Mouse (Mus musculus) cerebellum, adult 2 months (tissue): Measurements from ENCODE around the gene Vapa. TPM values are rescaled to one million over a fixed set of nuclear protein-coding genes. Genes with fewer than 3 reads are reported as not detected.
A peak's percentile ranks its signal among the peaks of the same experiment; 100 is the strongest.

Experiments
- DNase-seq, 2 experiments: peaks; one replicate each; pipeline ENCODE4 v3.0.0; 2021
- H3K27ac ChIP-seq: fragments of 200-500 bp; 2 replicates; pipeline ENCODE4 v1.5.1; 2012; ENCODE audit warnings: low read length, control low read depth, inconsistent platforms; ENCODE audit not compliant: insufficient read depth
- H3K27me3 ChIP-seq: fragments of 200-500 bp; 2 replicates; pipeline ENCODE4 v1.6.1; 2012; ENCODE audit warnings: inconsistent platforms, mild to moderate bottlenecking, low read length, moderate library complexity; ENCODE audit not compliant: control insufficient read depth, insufficient read depth
- H3K4me1 ChIP-seq: fragments of 200-500 bp; 2 replicates; pipeline ENCODE4 v1.6.1; 2011; ENCODE audit warnings: low read length; ENCODE audit not compliant: control insufficient read depth, insufficient read depth
- H3K4me3 ChIP-seq: fragments of 200-500 bp; replicated peaks from 2 replicates; pipeline ENCODE3; 2011; ENCODE audit warnings: mild to moderate bottlenecking, low read depth, low read length, control low read depth; ENCODE audit not compliant: insufficient read depth
- CTCF ChIP-seq: fragments of 200-500 bp; IDR thresholded peaks from 2 replicates; pipeline ENCODE4 v1.5.1; 2011; ENCODE audit warnings: low read depth, mild to moderate bottlenecking, control low read depth, low read length, moderate library complexity, borderline replicate concordance; ENCODE audit not compliant: insufficient read depth
- POLR2A ChIP-seq: fragments of 200-500 bp; IDR thresholded peaks from 2 replicates; pipeline ENCODE4 v1.6.1; 2011; ENCODE audit warnings: low read length, control low read depth, borderline replicate concordance; ENCODE audit not compliant: insufficient read depth
- WGBS: fragments of 180-500 bp; shearing (Covaris S2); methylation state at CpG from one replicate; pipeline ENCODE4 v1.1.7; 2018; 5-methylcytosine and 5-hydroxymethylcytosine counted together
- polyA plus RNA-seq: library from polyadenylated mRNA; depleted of rRNA; stranded (reverse); fragments of >200 nt; gene quantifications from 2 replicates; pipeline ENCODE4 v1.2.3, GENCODE M21; 2012; rRNA removed

Vapa gene
- 82.3 and 89.7 TPM in 2 replicates for polyA plus RNA-seq

GRCm38 (mm10) chr17:65613463-65614412 lies at the start of gene Vapa:
TSS of gene Vapa (minus strand) at chr17:65613555.
- peak; percentile 98 to 99 for DNase-seq
- under 1% methylated on average over 84 of the region's 85 CpGs for WGBS
- H3K27me3 ChIP-seq, result no peaks in the 10 kb centered on the region
- H3K4me1 ChIP-seq, result peaks cover 4% of the 10 kb centered on the region
- peak within 1 kb of the TSS; percentile 85 for H3K4me3 ChIP-seq
- peak within 1 kb of the TSS; percentile 96 for H3K27ac ChIP-seq
- TF ChIP-seq CTCF, result no peak
- TF ChIP-seq POLR2A, result peak; percentile 63

GRCm38 (mm10) chr17:65662662-65663061 lies 49.3 kb upstream of the Vapa start:
- WGBS, result 91% methylated on average over 3 of the region's 3 CpGs
- Histone ChIP-seq H3K4me1 (no peaks in the 10 kb centered on the region), H3K27ac (no peak overlapping the region), H3K4me3 (no peak overlapping the region), H3K27me3 (no peaks in the 10 kb centered on the region)
- DNase-seq, result no peak
- TF ChIP-seq CTCF, result no peak
- no peak for TF ChIP-seq POLR2A

GRCm38 (mm10) chr17:65658416-65658815 lies 45.1 kb upstream of the Vapa start:
- no peak for DNase-seq
- H3K27ac ChIP-seq, result no peak overlapping the region
- TF ChIP-seq CTCF (no peak), POLR2A (no peak)
- 85% methylated on average over 2 of the region's 2 CpGs for WGBS
- no peak overlapping the region for H3K4me3 ChIP-seq
- H3K4me1 ChIP-seq, result no peaks in the 10 kb centered on the region
- no peaks in the 10 kb centered on the region for H3K27me3 ChIP-seq

GRCm38 (mm10) chr17:65657958-65658357 lies 44.6 kb upstream of the Vapa start:
- no peak for DNase-seq
- no peak overlapping the region for H3K4me3 ChIP-seq
- TF ChIP-seq POLR2A, result no peak
- no peak for TF ChIP-seq CTCF

GRCm38 (mm10) chr17:65656731-65657130 lies 43.4 kb upstream of the Vapa start:
- H3K27me3 ChIP-seq, result no peaks in the 10 kb centered on the region
- no peak overlapping the region for H3K27ac ChIP-seq
- H3K4me3 ChIP-seq, result no peak overlapping the region
- no peaks in the 10 kb centered on the region for H3K4me1 ChIP-seq
- 95% methylated on average over 6 of the region's 6 CpGs for WGBS
- no peak for TF ChIP-seq CTCF
- DNase-seq, result no peak

More at GRCm38 (mm10) chr17:65657958-65658357, 44.6 kb upstream of the Vapa start:
- Histone ChIP-seq H3K27ac (no peak overlapping the region), H3K27me3 (no peaks in the 10 kb centered on the region), H3K4me1 (no peaks in the 10 kb centered on the region)
- WGBS, result 88% methylated on average over 9 of the region's 9 CpGs

- no peak for TF ChIP-seq POLR2A
- no peak for TF ChIP-seq CTCF
- no peak overlapping the region for H3K4me3 ChIP-seq
- no peak overlapping the region for H3K27ac ChIP-seq
- DNase-seq, result no peak
- WGBS, result 90% methylated on average over 8 of the region's 8 CpGs
- no peaks in the 10 kb centered on the region for H3K27me3 ChIP-seq
- H3K4me1 ChIP-seq, result no peaks in the 10 kb centered on the region
Observed at GRCm38 (mm10) chr17:65656076-65656475, 42.7 kb upstream of the Vapa start.

GRCm38 (mm10) chr17:65655608-65656007 lies 42.3 kb upstream of the Vapa start:
- Histone ChIP-seq H3K4me1 (no peaks in the 10 kb centered on the region; the same call in 1 of the 2 replicates), H3K4me3 (no peak overlapping the region), H3K27ac (no peak overlapping the region), H3K27me3 (no peaks in the 10 kb centered on the region)
- no peak for TF ChIP-seq CTCF
- TF ChIP-seq POLR2A, result no peak
- 73% methylated on average over 4 of the region's 4 CpGs for WGBS
- DNase-seq, result no peak

GRCm38 (mm10) chr17:65650598-65650997 lies 37.2 kb upstream of the Vapa start:
- TF ChIP-seq CTCF, result no peak
- no peak overlapping the region for H3K27ac ChIP-seq
- 48% methylated on average over 6 of the region's 6 CpGs for WGBS

More at GRCm38 (mm10) chr17:65650598-65650997, 37.2 kb upstream of the Vapa start:
- DNase-seq, result no peak
- H3K4me3 ChIP-seq, result no peak overlapping the region
- H3K4me1 ChIP-seq, result peaks cover 8% of the 10 kb centered on the region
- no peaks in the 10 kb centered on the region for H3K27me3 ChIP-seq
